Mouse (Mus musculus) T-helper 17 cell (primary cell): ENCODE results near the gene Nectin3.
"Not testable (repeated sequence)": the region's sequence is repeated elsewhere in the genome, so short reads cannot be mapped to it uniquely, and the experiment has no call there.

Experiments
- in situ Hi-C, 2 experiments: fragments of 300-600 bp; cut with MboI, MseI; formaldehyde crosslinking; loops; 1 replicate in 1 of 2; 2 replicates in 1 of 2; pipeline ENCODE4 v1.15.1; 2025; ENCODE audit warnings: high pct_unique_total_duplicates in 2 of 2

Nectin3 gene

GRCm38 (mm10) chr16:46449013-46449412 is 49.3 kb downstream of the Nectin3 start:
- in situ Hi-C loops = no loop called here

DNA sequence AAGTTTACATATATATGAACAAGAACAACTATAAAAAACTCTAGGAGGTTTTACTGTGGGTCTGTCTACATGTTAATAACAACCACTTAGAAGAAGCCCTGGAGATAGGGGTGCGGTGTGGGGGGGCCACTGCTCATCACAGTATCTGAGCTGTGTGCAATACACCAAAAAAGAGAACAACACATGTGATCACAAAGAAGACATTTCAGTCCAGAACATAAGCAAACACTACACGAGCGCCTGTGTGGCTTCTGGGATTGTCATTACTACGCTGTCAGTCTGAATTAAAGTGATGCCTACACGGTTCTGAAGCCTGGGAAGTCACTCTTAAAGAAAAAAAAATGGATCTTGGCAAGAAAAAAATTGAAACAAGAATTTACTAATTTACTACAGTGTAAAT is 67.0 kb downstream of the Nectin3 start:
- in situ Hi-C loops = no loop called here

- in situ Hi-C loops = no loop called here
These were observed 82.1 kb downstream of the Nectin3 start for GRCm38 (mm10) chr16:46416177-46416576.

DNA sequence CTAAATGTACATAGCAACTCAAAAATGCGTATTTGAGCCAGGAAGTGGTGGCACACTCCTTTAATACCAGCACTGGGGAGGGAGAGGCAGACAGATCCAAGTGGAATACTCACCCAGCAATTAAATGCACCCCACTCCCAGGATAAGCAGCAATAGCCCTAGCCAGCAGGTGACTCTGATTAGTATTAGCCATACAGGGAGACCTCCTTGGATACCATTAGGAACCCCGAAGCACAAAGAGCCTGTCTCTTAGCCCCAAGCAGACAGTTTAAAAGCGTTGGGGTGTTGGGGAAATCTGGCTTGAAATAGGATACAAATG is 87.6 kb downstream of the Nectin3 start:
- in situ Hi-C loops = no loop called here

GRCm38 (mm10) chr16:46410053-46410738 is 88.1 kb downstream of the Nectin3 start:
- in situ Hi-C loops = no loop called here

DNA sequence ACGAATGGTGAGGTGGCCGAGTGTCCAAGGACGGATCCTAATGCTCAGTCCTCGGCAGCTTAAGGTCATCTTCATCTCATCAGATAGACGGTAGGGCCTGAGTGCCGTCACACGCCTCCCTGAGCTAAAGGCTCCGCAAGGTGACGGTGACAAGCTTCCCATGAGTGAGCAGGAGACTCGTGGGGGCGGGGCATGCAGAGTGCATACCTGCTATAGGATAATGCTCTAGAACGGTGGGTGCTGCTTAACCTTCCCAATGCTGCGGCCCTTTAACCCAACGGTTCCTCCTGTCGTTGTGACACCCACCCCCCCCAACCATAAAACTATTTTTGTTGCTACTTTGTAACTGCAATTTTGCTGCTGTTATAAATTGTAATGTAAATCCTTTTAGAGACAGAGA is 90.3 kb downstream of the Nectin3 start:
- in situ Hi-C loops = no loop called here

GRCm38 (mm10) chr16:46406844-46407639 is 91.3 kb downstream of the Nectin3 start:
- in situ Hi-C loops = no loop called here

DNA sequence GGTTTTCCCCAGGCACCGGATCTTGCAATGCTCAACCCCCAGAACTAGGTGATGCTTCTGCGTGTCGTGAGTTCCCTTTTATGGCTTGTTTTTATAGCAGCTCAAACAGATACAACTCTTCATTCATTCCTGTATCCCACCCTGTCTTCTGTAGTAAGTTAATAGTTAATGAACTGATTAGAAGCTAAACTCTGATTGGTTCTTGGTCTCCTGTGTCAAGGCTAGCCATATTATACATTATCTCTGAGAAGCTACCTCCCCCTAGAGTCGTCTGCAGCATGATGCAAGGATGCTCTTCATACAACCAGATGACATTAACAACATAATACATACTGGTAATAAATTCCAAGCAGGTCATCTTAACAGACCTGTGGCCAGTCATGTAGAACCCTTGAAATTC is 100.4 kb downstream of the Nectin3 start:
- in situ Hi-C loops = no loop called here

GRCm38 (mm10) chr16:46389415-46390033 is 108.8 kb downstream of the Nectin3 start:
- in situ Hi-C loops = no loop called here

DNA sequence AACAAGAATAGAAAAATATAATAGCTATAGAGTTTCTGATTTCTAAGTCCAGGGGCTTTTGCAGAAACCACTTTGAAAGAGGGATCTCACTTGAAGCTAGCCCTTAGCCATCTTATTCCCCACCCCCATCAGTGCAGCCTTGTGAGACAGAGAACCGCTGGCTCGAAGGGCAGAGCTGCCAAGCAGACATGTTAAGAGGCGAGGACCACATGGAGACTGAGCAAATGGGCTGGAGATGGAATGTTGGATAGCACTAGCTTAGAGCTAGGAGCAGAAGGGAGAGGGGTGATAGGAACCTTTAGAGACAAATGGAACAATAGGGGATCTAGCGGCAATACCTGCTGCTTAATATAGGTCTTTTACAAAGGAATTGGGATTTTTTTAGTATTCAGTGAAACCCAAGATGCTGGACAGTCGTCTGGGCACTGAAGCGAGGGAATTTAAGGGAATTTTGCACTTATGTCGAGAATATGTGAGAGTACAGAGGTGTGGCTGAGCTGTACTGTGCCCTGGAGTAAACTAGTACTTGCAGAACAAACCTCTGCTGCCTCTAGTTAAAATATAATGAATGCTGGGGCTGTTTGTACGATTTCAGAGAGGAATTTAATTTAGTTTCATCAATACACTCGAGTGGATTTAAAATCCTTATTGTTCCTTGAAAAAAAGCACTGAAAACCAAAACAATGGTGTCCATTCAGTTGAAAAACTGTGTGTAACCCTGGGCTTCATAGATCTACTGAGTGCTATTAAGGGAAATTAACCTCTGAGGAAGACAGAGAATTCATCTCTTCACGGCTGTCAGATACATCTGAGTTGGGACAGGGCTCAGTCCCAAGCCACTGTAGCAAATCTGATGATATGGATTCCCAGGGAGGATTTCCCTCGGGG is 109.6 kb downstream of the Nectin3 start:
- in situ Hi-C loops = no loop called here

GRCm38 (mm10) chr16:46384279-46384678 is 114.0 kb downstream of the Nectin3 start:
- in situ Hi-C loops = no loop called here

- in situ Hi-C loops = no loop called here
These were observed 115.0 kb downstream of the Nectin3 start for GRCm38 (mm10) chr16:46383344-46383743.

DNA sequence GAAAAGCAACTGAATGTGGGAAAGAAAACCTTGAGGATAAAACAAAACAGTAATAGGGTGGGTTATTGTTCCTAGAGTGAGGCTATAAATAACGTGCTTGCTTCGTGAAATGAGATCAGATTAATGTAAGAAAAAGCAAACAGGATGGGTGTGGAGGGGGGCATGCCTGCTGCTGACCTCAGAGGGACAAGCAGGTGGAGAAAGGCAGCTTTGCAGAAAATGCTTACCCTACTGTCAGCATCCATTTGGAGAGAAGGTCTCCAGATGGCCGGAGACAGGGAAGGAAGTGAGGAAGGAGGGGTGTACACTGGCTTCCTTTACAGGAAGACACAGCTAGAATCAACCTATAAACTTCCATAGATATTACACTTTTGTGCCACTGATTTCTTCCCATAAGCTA is 121.8 kb downstream of the Nectin3 start:
- in situ Hi-C loops = no loop called here

DNA sequence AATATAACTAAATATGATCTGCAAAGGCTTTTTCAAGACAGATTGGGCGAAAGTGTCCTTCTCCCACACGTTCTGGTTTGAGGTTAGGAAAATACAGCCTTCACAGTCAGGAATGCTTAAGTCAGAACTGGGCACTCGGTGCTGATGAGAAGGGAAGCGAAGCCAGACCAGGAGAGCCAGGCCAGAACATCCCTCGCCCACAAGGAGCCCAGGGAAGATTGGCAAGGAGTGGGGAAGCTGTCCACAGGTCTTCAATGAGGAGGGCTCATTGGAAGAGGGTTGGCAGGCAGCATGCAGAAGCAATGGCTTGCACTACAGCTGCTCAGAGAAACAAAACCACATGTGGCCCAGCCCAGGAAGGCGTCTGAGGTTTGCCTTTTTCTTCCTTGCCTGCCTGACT is 136.3 kb downstream of the Nectin3 start:
- in situ Hi-C loops = no loop called here

GRCm38 (mm10) chr16:46357658-46358057 is 140.7 kb downstream of the Nectin3 start:
- in situ Hi-C loops = not testable (repeated sequence)

GRCm38 (mm10) chr16:46356663-46357062 is 141.7 kb downstream of the Nectin3 start:
- in situ Hi-C loops = no loop called here
